Mouse (Mus musculus): ENCODE measurements around the gene Usb1. TPM values are rescaled to one million over a fixed set of nuclear protein-coding genes. Genes with fewer than 3 reads are reported as not detected.

Usb1 gene
- polyA plus RNA-seq, 1 experiment: 39.3 TPM

- no peak for TF ChIP-seq POLR2A (IDR thresholded peaks at IDR 0.05; ENCODE audit: borderline replicate concordance, extremely low read depth, insufficient read depth, insufficient read length, poor library complexity, severe bottlenecking)
- no peak for TF ChIP-seq CTCF (IDR thresholded peaks at IDR 0.05; ENCODE audit: borderline replicate concordance, extremely low read depth, insufficient read depth, insufficient read length)
- no peak for DNase-seq (ENCODE audit: low read depth)
Observed at GRCm38 (mm10) chr8:95315350-95315749, 16.7 kb upstream of the Usb1 start.

GRCm38 (mm10) chr8:95320224-95321139, 11.6 kb upstream of the Usb1 start:
- peak; percentile 36; the same call in 1 of the 2 replicates for TF ChIP-seq CTCF (IDR thresholded peaks at IDR 0.05; ENCODE audit: borderline replicate concordance, extremely low read depth, insufficient read depth, insufficient read length)
- TF ChIP-seq POLR2A (IDR thresholded peaks at IDR 0.05; ENCODE audit: borderline replicate concordance, extremely low read depth, insufficient read depth, insufficient read length, poor library complexity, severe bottlenecking): no peak

GRCm38 (mm10) chr8:95323201-95323600, 8.9 kb upstream of the Usb1 start:
- TF ChIP-seq CTCF (IDR thresholded peaks at IDR 0.05; ENCODE audit: borderline replicate concordance, extremely low read depth, insufficient read depth, insufficient read length) (no peak), POLR2A (IDR thresholded peaks at IDR 0.05; ENCODE audit: borderline replicate concordance, extremely low read depth, insufficient read depth, insufficient read length, poor library complexity, severe bottlenecking) (no peak)
- DNase-seq (ENCODE audit: low read depth): no peak

More at GRCm38 (mm10) chr8:95320224-95321139, 11.6 kb upstream of the Usb1 start:
- peak; percentile 67 for DNase-seq (ENCODE audit: low read depth)

GRCm38 (mm10) chr8:95324646-95325045, 7.4 kb upstream of the Usb1 start:
- no peak for DNase-seq (ENCODE audit: low read depth)

GRCm38 (mm10) chr8:95326822-95327221, 5.3 kb upstream of the Usb1 start:
- TF ChIP-seq CTCF (IDR thresholded peaks at IDR 0.05; ENCODE audit: borderline replicate concordance, extremely low read depth, insufficient read depth, insufficient read length) (no peak), POLR2A (IDR thresholded peaks at IDR 0.05; ENCODE audit: borderline replicate concordance, extremely low read depth, insufficient read depth, insufficient read length, poor library complexity, severe bottlenecking) (no peak)
- no peak for DNase-seq (ENCODE audit: low read depth)

More at GRCm38 (mm10) chr8:95324646-95325045, 7.4 kb upstream of the Usb1 start:
- no peak for TF ChIP-seq POLR2A (IDR thresholded peaks at IDR 0.05; ENCODE audit: borderline replicate concordance, extremely low read depth, insufficient read depth, insufficient read length, poor library complexity, severe bottlenecking)
- no peak for TF ChIP-seq CTCF (IDR thresholded peaks at IDR 0.05; ENCODE audit: borderline replicate concordance, extremely low read depth, insufficient read depth, insufficient read length)

- TF ChIP-seq POLR2A (IDR thresholded peaks at IDR 0.05; ENCODE audit: borderline replicate concordance, extremely low read depth, insufficient read depth, insufficient read length, poor library complexity, severe bottlenecking) (no peak), CTCF (IDR thresholded peaks at IDR 0.05; ENCODE audit: borderline replicate concordance, extremely low read depth, insufficient read depth, insufficient read length) (no peak)
- no peak for DNase-seq (ENCODE audit: low read depth)
Observed at GRCm38 (mm10) chr8:95327866-95328465, 4.1 kb upstream of the Usb1 start.

- TF ChIP-seq CTCF (IDR thresholded peaks at IDR 0.05; ENCODE audit: borderline replicate concordance, extremely low read depth, insufficient read depth, insufficient read length) (no peak), POLR2A (IDR thresholded peaks at IDR 0.05; ENCODE audit: borderline replicate concordance, extremely low read depth, insufficient read depth, insufficient read length, poor library complexity, severe bottlenecking) (no peak)
- no peak for DNase-seq (ENCODE audit: low read depth)
Observed at GRCm38 (mm10) chr8:95330367-95330766, 1.7 kb upstream of the Usb1 start.

GRCm38 (mm10) chr8:95331156-95331719, 846 bp upstream of the Usb1 start:
- no peak for TF ChIP-seq POLR2A (IDR thresholded peaks at IDR 0.05; ENCODE audit: borderline replicate concordance, extremely low read depth, insufficient read depth, insufficient read length, poor library complexity, severe bottlenecking)
- TF ChIP-seq CTCF (IDR thresholded peaks at IDR 0.05; ENCODE audit: borderline replicate concordance, extremely low read depth, insufficient read depth, insufficient read length): no peak

GRCm38 (mm10) chr8:95332437-95333199, 534 bp downstream of the Usb1 start:
- DNase-seq (ENCODE audit: low read depth): peak; percentile 20

More at GRCm38 (mm10) chr8:95331156-95331719, 846 bp upstream of the Usb1 start:
- no peak for DNase-seq (ENCODE audit: low read depth)

GRCm38 (mm10) chr8:95335706-95336105, 3.6 kb downstream of the Usb1 start:
- no peak for TF ChIP-seq POLR2A (IDR thresholded peaks at IDR 0.05; ENCODE audit: borderline replicate concordance, extremely low read depth, insufficient read depth, insufficient read length, poor library complexity, severe bottlenecking)
- no peak for TF ChIP-seq CTCF (IDR thresholded peaks at IDR 0.05; ENCODE audit: borderline replicate concordance, extremely low read depth, insufficient read depth, insufficient read length)
- no peak for DNase-seq (ENCODE audit: low read depth)

More at GRCm38 (mm10) chr8:95332437-95333199, 534 bp downstream of the Usb1 start:
- TF ChIP-seq POLR2A (IDR thresholded peaks at IDR 0.05; ENCODE audit: borderline replicate concordance, extremely low read depth, insufficient read depth, insufficient read length, poor library complexity, severe bottlenecking) (no peak), CTCF (IDR thresholded peaks at IDR 0.05; ENCODE audit: borderline replicate concordance, extremely low read depth, insufficient read depth, insufficient read length) (no peak)
